21 mouse cellular contexts compared by ENCODE assay signal in genomic region chr6:5198590-5198989, GRCm38 (mm10). TPM values are rescaled to one million over a fixed set of nuclear protein-coding genes. Genes with fewer than 3 reads are reported as not detected.
"Had no signal": no experiment of that assay in that cellular context is flagged by ENCODE, and none has a peak within 500 bp of the region (broad histone marks: within the 10 kb centered on the region; RNA-seq: fewer than 3 reads in every experiment).

No protein-coding gene starts in this region.

- DNase-seq: kidney, adult 11 months; kidney, adult 9 months; kidney, postnatal 14 days; kidney, postnatal 4 days; layer of hippocampus, adult 9-11 months; lung, embryonic 14.5 days; retina, postnatal 1 day; right cerebral cortex, postnatal 25 days; spleen, adult 18-20 months; thymus, postnatal 25 days had no signal

- H3K9ac ChIP-seq: intestine, embryonic 15.5 days; liver, embryonic 14.5 days; lung, embryonic 14.5 days; midbrain, embryonic 12.5 days; midbrain, embryonic 15.5 days; neural tube, embryonic 12.5 days; neural tube, embryonic 15.5 days; stomach, embryonic 15.5 days had no signal

- H3K27me3 ChIP-seq: intestine, embryonic 15.5 days; midbrain, embryonic 12.5 days; midbrain, embryonic 15.5 days; neural tube, embryonic 12.5 days; neural tube, embryonic 15.5 days; stomach, embryonic 15.5 days had no signal

- H3K4me2 ChIP-seq: intestine, embryonic 15.5 days; lung, embryonic 14.5 days; midbrain, embryonic 12.5 days; midbrain, embryonic 15.5 days; neural tube, embryonic 12.5 days; neural tube, embryonic 15.5 days; stomach, embryonic 15.5 days had no signal

- H3K4me3 ChIP-seq: intestine, embryonic 15.5 days; midbrain, embryonic 12.5 days; midbrain, embryonic 15.5 days; neural tube, embryonic 12.5 days; neural tube, embryonic 15.5 days; stomach, embryonic 15.5 days had no signal

- H3K9me3 ChIP-seq: intestine, embryonic 15.5 days; midbrain, embryonic 12.5 days; midbrain, embryonic 15.5 days; neural tube, embryonic 15.5 days; stomach, embryonic 15.5 days had no signal

- H3K27ac ChIP-seq: intestine, embryonic 15.5 days; liver, embryonic 14.5 days; macrophage; midbrain, embryonic 12.5 days; midbrain, embryonic 15.5 days; neural tube, embryonic 12.5 days; neural tube, embryonic 15.5 days; stomach, embryonic 15.5 days had no signal

- ATAC-seq: intestine, embryonic 15.5 days; midbrain, embryonic 15.5 days had no signal

- H3K36me3 ChIP-seq: intestine, embryonic 15.5 days; midbrain, embryonic 12.5 days; midbrain, embryonic 15.5 days; neural tube, embryonic 12.5 days; neural tube, embryonic 15.5 days; stomach, embryonic 15.5 days had no signal

- H3K4me1 ChIP-seq: intestine, embryonic 15.5 days; midbrain, embryonic 12.5 days; midbrain, embryonic 15.5 days; neural tube, embryonic 12.5 days; neural tube, embryonic 15.5 days; stomach, embryonic 15.5 days had no signal

RNA-seq across cellular contexts. Expression of gene Pon1, which starts 4.8 kb away (rescaled TPM):
- polyA plus RNA-seq: intestine, embryonic 15.5 days; limb, embryonic 11.5 days; limb, embryonic 14.5 days; lung, embryonic 14.5 days; macrophage; midbrain, embryonic 12.5 days; neural tube, embryonic 12.5 days; neural tube, embryonic 15.5 days; thymus, postnatal 0 days had no signal
